Mouse (Mus musculus) urinary bladder, adult 18-20 months (tissue): ENCODE measurements around the gene Kirrel.
A peak's percentile ranks its signal among the peaks of the same experiment; 100 is the strongest.

ENCODE experiments used
- DNase-seq, 2 experiments: peaks; one replicate each; pipeline ENCODE4 v3.0.0; 2022; ENCODE audit warnings: low spot score in 2 of 2, mixed read lengths in 2 of 2

The Kirrel gene

DNA sequence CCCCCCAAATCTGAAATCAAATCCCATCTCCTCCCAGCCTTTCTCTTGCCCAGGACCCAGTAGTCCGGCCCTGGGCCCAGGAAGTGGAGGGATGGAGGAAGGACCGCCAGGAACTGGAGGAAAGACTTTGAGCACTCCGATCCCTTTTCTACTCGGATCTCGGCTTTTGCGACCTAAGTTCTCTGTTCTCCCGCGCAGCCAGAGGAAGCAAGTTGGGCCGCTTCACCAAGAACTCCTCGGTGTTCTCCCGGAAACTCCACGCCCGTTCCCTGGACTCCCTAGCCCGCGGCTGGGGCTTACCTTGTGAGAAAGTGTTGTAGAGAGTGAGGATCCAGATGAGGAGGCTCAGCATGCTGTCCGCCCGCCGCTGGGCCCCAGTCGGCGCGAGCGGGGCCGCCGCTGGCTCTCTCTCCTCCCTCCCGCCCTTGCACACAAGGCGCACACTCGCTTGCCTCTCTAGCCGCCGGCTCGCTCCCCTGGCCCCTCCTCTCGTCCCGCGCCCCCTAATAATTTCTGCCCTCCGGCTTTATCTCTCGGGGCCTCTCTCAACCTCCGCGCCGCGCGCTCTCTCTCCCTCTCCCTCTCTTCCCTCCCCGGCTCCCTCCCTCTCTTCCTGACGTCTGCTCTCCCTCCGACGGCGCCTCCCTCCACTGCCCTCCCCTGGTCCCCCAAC lies at the start of gene Kirrel:
Gene Kirrel (minus strand): TSS at position 652 of the 673 bp plus-strand sequence.
- peak; percentile 61 to 80 for DNase-seq

DNA sequence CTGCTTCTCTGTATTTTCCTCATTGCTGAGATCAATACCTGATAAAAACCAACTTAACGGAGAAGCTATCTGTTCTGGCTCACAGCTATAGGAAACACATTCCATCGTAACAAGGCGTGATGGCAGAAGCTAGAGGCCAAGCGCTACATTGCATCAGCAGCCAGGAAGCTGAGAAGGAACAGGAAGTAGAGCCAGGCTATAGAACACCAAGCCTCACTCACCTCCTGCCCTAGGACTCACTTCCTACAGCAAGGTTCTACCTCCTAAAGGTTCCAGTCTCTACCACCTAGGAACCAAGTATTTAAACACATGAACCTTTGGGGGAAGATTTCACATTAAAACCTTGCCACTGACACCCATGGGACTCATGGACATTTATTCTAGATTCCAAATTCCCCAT lies 49.1 kb upstream of the Kirrel start:
- DNase-seq, result no peak

DNA sequence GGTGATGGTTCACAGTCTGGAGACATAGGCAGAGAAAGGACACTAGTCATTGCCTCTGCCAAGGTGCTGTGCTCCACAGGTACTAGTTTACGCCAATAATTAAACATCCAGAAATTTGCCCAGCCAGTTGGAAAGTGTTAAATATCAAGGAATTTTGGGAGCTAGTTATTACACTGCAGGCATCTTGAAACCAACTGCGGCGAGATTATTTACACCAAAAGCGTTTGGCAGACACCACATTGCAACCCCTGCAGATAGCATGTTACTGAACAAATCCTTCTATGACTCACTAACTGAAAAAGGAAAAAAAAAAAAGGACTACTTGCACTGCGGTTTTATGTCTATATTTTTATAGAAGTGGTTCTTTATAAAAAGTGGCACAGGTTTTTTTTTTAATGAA lies 47.8 kb upstream of the Kirrel start:
- DNase-seq, result no peak

DNA sequence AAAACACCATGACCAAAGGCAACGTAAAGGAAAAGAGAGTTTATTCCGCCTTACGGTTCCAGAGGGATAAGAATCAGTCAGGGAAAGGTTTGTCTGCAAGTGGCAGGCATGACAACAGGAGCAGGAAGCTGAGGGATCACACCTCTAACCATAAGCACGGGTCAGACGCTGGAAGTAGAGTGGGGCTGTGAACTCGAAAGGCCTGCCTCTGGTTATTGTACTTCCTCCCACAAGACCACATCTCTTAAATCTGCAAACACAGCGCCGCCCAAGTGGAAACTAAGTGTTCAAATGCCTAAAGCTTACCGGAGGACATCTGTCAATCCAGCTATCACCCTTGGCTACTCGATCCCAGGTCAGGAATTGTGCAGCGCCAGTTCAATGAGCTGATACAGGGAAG lies 40.6 kb upstream of the Kirrel start:
- no peak for DNase-seq

DNA sequence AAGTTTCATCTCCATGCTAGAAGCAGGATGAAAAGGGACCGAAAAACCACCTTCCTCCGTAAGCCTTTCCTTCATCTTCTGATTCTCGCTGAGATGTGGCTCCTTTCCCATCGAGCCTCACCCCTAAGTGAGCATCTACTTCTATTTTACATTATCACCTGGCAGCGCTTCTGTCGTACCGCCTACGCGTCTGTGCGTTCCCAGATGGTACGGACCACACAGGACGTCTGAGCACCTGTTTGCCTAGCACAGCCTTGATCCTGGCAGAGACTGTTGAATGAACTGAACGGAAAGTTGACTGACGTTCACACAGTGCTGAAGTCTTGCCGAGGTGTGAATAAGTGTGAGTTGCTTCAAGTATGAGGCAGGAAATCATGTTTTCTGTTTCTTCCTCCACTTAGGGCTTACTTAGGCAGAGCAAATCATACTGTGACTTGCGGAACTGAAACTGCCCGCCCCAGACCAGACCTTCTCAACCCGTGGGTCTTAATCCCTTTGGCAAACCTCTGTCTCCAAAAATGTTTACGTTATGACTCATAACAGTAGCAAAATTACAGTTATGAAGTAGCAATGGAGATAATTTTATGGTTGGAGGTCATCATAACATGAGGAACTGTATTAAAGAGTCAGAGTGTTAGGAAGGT lies 39.8 kb upstream of the Kirrel start:
- no peak for DNase-seq

DNA sequence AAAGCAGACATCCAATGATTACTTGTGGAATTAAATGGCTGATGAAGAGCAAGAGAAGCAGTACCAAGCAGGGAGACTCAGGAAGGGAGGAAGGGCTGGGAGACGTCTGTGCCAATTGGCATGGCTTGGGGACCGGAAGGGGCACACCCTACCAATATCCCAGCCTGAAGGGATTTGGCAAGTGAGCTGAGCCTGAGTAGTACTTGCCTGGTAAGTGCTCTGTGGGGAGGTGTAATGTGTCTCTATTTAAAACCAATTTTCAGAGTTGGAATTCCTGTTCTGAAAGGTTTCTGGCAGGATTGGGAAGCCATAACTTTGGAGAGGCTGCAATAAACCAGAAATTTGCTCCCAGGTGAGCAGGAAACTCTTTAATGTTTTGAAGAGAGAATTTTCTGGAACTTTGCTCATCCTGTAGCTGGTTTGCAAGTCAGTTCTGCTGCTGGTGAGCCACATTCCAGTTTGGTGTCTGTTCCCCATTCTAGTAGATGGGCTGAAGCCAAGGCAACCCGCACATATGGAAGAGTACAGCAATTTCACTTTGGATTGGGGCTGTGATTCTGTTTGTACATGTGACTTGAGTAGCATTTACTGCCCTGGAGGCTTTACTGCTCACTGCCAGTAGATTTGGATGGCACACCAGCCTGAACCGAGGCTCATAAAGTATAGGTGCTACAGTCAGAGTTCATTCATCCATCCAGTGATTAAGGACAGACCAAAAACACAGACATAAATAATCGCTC lies 32.0 kb upstream of the Kirrel start:
- no peak for DNase-seq

DNA sequence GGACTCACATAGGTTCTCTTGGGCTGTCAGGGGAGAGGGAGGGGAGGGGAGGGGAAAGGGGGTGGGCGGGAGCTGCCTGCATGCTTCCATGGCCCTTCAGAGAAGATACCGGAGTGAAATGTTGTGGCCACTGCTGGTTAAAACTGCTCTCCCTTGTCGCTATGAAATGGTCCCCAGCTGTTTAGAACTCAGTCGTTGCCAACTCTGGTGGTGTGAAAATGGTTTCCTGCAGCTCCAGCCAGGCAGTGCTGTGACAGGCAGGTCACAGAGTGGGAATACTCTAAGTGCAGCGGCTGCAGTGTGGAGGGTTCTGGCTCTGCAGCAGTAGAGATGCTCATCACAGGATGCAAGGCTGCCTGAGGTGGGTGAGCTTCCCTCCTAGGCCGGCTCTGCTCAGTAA lies 22.1 kb upstream of the Kirrel start:
- no peak for DNase-seq

DNA sequence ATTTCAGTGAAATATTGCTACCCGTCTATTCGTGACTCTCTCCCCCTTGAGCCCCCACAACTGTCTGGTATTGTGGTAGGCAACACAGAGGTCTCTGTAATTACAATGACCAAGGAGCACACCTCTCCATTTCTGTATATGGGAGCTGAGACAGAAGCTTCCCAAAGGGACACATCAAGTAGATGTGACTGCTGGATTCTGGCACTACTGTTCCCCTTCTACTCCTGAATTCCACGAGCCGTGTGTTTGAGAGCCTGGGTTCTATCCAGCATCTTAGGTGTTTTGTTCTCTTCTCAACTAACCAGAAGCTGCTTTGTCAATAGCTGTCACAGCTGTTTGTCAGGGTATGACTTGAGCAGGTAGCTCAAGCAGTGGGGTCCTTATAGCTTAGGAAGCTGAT lies 20.5 kb upstream of the Kirrel start:
- no peak for DNase-seq

DNA sequence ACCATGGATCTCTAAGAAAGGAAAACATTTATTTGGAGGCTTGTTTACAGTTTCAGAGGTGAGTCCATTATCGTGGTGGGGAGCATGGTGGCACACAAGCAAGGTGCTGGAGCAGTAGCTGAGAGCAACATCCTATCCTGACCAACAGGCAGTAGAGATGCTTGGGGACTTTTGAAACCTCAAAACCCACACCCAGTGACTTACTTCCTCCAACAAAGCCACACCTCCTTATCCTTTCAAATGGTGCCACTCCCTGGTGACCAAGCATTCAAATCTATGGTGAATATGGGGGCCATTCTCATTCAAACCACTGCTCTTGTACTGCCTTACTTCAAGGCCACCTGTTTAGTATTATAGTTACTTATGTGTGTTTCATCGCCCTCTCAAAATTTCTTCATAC lies 20.0 kb upstream of the Kirrel start:
- no peak for DNase-seq

DNA sequence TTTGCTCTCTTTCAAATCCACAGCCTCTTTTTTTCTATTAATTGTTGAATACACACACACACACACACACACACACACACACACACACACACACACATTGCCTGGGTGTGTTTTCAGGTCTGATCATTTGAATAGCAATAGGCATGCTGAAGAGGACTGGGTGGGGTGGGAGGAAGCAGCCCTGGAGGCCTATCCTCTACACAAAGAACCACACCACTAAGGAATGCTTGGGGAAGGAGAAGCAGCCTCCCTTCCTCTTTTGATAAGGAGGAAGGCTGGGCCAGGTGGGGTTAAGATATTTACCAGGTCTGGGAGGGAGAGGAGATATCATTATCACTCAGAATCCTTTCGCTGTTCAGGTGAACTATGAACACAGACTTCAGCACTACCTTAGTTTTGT lies 19.2 kb upstream of the Kirrel start:
- DNase-seq, result no peak

DNA sequence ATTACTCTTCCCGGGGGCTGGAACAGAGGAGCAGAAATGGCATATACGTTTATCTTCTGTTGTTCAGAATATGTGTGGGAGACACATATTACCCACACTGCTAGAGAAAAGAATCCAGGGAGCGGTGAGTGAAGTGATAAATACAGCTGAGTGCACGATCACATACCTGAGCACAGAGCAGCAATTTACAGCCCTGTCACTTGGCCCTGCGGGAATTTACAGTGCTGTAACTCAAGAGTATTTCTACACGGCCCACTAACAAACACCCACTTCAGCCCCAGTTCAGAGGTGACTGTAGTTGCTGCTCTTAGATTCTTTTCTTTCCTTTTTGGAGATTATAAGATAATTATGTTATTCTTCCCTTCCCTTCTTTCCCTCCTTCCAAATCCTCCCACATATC lies 18.8 kb upstream of the Kirrel start:
- no peak for DNase-seq

DNA sequence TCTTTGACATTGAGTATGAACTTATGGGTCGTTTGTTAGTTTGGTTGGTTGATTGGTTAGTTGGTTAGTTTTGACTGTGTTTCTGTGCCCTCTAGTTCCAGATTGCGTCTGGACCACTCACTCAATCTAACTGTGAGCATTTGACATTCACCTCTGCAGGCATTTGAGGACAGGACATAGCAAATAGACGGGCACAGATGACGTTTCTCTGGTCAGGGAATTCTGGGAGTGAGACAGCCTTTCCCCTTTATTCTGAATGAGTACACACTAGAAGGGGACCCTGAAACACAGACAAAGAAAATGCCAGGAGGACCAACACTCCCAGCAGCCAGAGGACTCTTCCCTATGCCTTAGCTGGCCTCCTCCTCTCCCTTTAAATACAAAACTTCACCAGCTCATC lies 2.1 kb upstream of the Kirrel start:
- no peak for DNase-seq

DNA sequence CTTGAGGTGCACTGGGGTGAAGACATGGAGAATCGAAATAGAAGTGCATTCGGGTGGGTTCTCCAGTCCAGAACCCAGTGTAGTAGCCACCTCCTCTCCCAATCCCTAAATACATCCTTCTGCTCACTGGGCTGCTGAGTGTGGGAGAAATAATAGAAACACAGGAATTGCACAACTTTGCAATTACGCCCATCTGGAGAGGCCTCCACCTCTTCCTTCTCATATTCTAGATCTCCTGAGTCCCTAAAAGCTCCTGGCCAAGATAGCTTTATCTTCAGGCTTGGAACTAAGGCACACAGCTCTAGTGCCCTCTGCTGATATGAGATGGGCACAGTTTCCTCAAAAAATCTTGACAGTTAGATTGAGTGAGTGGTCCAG lies 880 bp upstream of the Kirrel start:
- DNase-seq, result peak in 1 of 2 experiments; percentile 38

DNA sequence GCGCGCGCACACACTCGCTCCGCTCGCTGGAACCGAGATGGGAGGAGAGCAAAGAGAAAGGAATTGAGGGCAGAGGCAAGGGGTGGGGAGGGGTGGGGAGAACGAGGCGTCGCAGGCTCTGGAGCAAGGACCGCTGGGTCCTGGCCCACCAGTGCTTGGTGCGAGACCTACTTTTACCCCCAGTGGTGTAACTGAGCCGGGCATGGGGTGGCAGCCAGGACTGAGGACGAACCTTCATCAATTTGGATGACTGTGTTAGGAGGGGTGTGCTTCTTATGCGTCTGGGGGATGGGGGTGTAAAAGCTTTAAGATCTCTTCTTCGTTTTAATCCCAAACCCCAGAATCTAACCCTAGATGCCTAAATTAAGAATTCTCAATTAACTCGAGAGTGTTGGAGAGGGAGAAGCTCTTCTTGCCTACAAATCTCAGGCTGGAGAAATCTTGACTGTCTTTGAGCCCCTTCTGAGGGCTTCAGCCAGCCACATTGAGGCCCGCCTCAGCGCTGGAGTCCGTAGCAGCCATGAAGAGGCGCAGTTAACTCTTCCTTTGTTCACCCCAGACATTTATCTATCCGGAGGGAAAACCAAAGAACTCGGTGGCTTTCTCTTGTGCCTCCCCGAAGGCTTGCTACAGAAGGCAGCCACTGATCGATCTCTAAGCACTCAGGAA lies 356 bp upstream of the Kirrel start:
- DNase-seq, result no peak

DNA sequence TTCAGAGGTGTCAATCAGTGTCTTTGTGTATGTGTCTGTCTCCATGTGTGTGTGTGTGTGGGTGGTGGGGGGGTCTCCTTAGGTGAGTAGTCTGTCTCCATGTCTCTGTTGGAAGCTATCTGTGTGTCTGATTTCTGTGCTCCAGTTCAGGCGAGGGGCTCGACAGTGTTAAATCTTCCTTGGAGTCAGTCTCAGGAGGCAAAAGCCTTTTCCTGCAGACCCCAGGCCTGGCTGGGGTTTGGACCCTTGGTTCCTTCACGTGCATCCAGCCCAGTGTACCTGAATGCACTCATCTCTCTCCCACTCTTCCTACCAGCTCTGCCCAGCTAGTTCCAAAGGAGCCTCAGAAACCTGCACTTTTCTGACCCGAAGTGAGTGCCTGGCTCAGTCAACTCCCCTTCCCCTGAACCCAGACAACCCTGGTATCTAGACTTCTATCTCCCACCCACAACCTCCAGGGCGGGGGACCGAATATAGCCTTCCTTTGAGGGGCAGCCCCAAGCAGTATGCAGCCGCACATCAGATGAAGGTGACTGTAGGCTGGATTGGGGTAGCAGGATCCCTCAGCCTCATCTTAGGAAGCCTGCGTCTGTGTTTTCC lies 961 bp downstream of the Kirrel start:
- DNase-seq, result no peak

DNA sequence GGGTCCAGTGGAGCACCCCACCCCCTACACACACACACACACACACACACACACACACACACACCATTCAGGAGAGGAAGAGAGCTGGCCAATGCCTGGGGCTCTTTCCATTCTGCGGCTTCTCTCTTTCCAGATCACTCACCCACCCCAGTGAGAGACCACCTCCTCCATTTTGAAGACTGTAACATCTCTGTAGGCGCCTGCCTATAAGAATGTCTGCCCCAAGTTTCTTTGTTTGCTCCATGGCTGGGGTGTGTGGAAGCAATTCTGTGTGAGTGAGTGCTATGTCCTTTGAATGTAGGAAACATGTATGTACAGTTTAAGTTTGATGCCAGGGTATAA lies 1.5 kb downstream of the Kirrel start:
- DNase-seq, result no peak

DNA sequence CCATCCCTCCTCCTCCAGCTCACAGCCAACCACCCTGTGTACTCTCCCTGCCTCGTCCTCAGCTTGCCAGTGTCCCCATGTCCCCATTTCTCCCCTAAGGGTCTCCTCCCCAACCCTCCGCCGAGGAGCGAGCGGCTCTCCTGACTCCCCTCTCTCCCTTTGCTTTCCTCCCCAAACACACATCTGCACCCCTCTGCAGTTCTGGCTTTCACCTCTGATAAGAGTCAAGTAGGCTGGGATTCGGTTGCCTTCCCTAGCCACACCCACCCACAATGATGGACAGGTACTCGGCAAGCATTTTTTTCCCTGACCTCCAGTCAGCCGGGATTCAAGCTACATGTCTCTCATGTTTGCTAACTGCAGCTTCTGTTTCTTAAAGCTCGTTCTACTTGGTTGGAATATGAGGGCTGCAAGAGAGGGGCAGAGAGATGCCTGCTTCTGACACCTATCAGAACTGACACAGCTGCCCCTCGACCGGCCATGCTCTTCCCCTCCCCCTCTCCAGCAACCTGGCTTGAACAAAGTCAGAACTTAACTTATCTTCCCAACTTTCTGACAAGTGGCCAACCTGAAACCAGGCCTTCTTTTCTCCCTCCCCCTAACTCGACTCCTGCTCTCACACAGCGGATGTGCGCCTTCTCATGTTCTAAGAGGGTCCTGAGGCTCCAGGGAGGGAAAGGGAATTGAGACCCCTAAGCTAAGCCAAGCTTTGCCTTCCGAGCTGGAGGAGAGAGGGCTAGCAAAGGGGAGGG lies 2.0 kb downstream of the Kirrel start:
- DNase-seq, result peak in 1 of 2 experiments; percentile 18

DNA sequence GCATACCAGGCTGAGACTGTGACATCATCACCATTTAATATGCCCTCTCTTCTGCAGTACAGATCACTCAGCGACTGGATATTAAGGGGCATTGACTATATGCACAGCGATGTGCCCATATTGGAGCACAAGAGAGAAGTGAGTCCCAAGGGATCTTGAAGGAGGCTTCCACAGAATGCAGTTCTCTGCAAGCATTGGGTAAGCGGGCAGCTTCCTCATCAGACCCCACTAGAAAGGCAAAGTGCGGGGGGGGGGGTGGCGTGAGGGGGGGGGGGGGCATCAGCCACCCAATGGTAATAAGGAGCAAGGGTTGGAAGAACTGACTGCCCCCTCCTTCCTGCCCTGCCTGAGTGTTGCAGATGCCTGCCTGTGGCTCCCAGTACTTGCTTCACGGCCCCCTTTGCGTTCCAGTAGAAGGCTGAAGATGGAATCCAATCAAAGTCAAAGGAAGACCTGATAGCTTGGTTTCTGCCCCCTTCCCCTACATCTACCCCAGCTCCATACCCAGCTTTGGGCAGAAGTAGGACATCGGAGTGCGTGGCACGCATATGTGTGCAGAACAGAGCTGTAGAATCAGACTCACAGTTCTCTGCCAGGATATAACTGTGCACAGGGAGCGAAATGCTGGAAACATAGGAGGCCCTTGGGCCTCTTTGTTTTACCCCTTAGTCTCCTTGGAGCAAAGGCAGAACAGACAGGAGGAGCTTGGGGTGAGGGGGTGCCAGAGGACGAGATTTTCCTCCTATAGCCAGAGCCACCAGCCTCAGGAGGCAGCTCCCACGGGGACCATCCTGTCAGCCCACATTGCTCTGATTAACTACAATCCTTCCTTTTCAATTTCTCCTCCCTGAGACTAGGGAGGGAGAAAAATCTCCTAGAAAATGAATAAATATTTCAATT lies 3.1 kb downstream of the Kirrel start:
- no peak for DNase-seq

DNA sequence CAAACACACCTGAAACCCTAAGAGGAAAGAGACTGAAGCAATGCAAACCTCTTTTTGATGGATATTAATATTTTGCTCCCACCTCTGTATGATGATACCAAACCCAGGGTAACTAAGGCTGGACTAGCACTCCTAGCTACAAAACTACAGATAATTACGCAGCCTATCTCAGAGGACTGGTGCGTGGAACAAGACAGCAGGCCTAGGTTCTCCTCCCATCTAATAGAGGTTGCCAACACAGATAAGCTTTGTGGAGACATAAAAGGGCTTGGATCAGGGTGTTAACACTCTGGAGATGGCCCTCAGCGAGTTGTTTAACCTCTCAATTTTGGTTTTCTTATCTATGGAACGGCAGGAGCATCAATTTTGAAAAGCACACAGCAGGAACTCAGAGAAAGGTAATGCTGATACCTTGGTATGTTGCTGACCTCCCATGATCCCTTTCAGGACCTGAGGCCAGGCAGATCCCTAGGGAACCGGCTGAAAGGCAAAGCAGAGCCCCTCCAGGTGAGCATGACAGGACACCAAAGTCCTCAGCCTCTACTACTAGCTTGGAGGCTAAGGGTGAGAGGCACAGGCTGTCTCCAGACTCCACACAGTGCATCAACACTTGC lies 5.0 kb downstream of the Kirrel start:
- DNase-seq, result no peak

DNA sequence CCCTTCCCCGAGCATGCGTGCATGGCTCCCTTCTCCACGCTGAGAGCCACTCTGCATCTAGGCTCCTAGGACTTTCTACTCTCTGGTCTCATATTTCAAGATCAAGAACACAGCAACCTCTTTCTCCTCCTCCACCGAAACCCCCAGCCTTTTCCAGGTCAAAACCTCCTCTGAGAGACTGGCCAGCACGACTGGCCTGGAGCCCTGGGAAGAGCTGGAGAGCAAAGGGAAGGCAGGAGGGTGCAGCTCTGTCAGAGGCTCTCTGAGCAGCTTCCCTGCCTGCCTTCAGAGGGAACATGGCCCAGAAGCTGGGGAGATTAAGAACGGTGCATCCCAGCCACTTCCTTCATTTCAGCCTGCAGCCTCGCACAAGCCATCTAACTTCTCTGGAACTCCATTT lies 5.8 kb downstream of the Kirrel start:
- DNase-seq, result no peak
